In genomic region chr16:57127825-57128224, GRCm38 (mm10) we compare ENCODE assay signal across 25 mouse cellular contexts. TPM values are rescaled to one million over a fixed set of nuclear protein-coding genes. Genes with fewer than 3 reads are reported as not detected.
A peak's percentile ranks its signal among the peaks of the same experiment; 100 is the strongest.
DNase-seq lines count a peak whose midpoint lies in the region; ATAC-seq and TF ChIP-seq lines count a peak whose summit lies in the region.
"Had no signal": no experiment of that assay in that cellular context is flagged by ENCODE, and none has a peak within 500 bp of the region (broad histone marks: within the 10 kb centered on the region; RNA-seq: fewer than 3 reads in every experiment).

No protein-coding gene starts in this region.

- no peak overlapping the region for H3K9ac ChIP-seq in heart, postnatal 0 days (replicated peaks; ENCODE audit: low read depth, low read length)
- H3K9ac ChIP-seq in liver, embryonic 14.5 days (replicated peaks) = no peak overlapping the region
- no peak overlapping the region for H3K9ac ChIP-seq in liver, postnatal 0 days (replicated peaks)
- H3K9ac ChIP-seq: embryonic facial prominence, embryonic 15.5 days; hindbrain, embryonic 14.5 days had no signal

- H3K4me1 ChIP-seq in heart, postnatal 0 days (ENCODE audit: control insufficient read depth, insufficient read depth) = peaks cover 21% of the 10 kb centered on the region
- H3K4me1 ChIP-seq in liver, embryonic 14.5 days (replicated peaks; ENCODE audit: control insufficient read depth in 2 of 2, insufficient read depth in 2 of 2, low read length in 1 of 2) = peaks cover 2 to 16% of the 10 kb centered on the region in 2 experiments; a peak in 3 of 4 replicates
- peaks cover 32% of the 10 kb centered on the region for H3K4me1 ChIP-seq in liver, postnatal 0 days (ENCODE audit: insufficient read depth)

- no peaks in the 10 kb centered on the region for H3K36me3 ChIP-seq in heart, postnatal 0 days (replicated peaks; ENCODE audit: control insufficient read depth, insufficient read depth, low read length)
- H3K36me3 ChIP-seq in liver, embryonic 14.5 days (replicated peaks; ENCODE audit: control insufficient read depth, insufficient read depth, low read depth) = no peaks in the 10 kb centered on the region; the same call in 1 of the 2 replicates
- no peaks in the 10 kb centered on the region; the same call in 1 of the 2 replicates for H3K36me3 ChIP-seq in liver, postnatal 0 days (replicated peaks; ENCODE audit: insufficient read depth, low read length)
- H3K36me3 ChIP-seq: embryonic facial prominence, embryonic 15.5 days; heart, embryonic 10.5 days had no signal

- TF ChIP-seq EP300 in heart, postnatal 0 days (IDR thresholded peaks at IDR 0.05; ENCODE audit: low read depth) = no peak
- TF ChIP-seq EP300 in liver, embryonic 14.5 days (IDR thresholded peaks at IDR 0.05; ENCODE audit: low read depth) = no peak
- TF ChIP-seq EP300 in liver, postnatal 0 days (IDR thresholded peaks at IDR 0.05; ENCODE audit: low read depth) = no peak

- H3K4me2 ChIP-seq in heart, postnatal 0 days (ENCODE audit: low read depth, low read length) = 0 out of 2 replicates have a peak overlapping the region, but pooled peaks have one; percentile 9
- H3K4me2 ChIP-seq in liver, embryonic 14.5 days (ENCODE audit: low read depth) = 0 out of 2 replicates have a peak overlapping the region, but pooled peaks have one; percentile 22
- H3K4me2 ChIP-seq in liver, postnatal 0 days (ENCODE audit: low read depth, low read length) = peak overlapping the region; percentile 39; the same call in 1 of the 2 replicates
- H3K4me2 ChIP-seq: embryonic facial prominence, embryonic 15.5 days; hindbrain, embryonic 14.5 days had no signal

- no peak overlapping the region for H3K4me3 ChIP-seq in heart, postnatal 0 days (ENCODE audit: low read depth, low read length)
- H3K4me3 ChIP-seq in liver, embryonic 14.5 days (ENCODE audit: insufficient read depth in 1 of 2, low read depth in 2 of 2, low read length in 2 of 2) = no peak overlapping the region
- H3K4me3 ChIP-seq in liver, postnatal 0 days (ENCODE audit: low read depth, low read length) = no peak overlapping the region
- H3K4me3 ChIP-seq: embryonic facial prominence, embryonic 15.5 days; erythroblast, embryonic 14.5 days; forebrain, embryonic 10.5 days; heart, embryonic 10.5 days; hindbrain, embryonic 10.5 days had no signal

- no peak for TF ChIP-seq CTCF in heart, postnatal 0 days (IDR thresholded peaks at IDR 0.05; ENCODE audit: low read depth)
- TF ChIP-seq CTCF in liver, embryonic 14.5 days (IDR thresholded peaks at IDR 0.05; ENCODE audit: low read depth) = no peak
- no peak for TF ChIP-seq CTCF in liver, postnatal 0 days (IDR thresholded peaks at IDR 0.05; ENCODE audit: low read depth)

- no peak for ATAC-seq in heart, postnatal 0 days (ENCODE audit: insufficient read depth, low read depth)
- ATAC-seq in liver, embryonic 14.5 days (ENCODE audit: insufficient read depth) = peak; percentile 6; the same call in 1 of the 2 replicates
- peak; percentile 65 for ATAC-seq in liver, postnatal 0 days
- ATAC-seq: forebrain, embryonic 14.5 days had no signal

- DNase-seq in heart, postnatal 0 days (ENCODE audit: low spot score) = no peak
- DNase-seq in heart, postnatal 4 days = no peak
- no peak for DNase-seq in liver, embryonic 14.5 days (ENCODE audit: low read depth in 3 of 3, low spot score in 3 of 3)
- no peak for DNase-seq in liver
- no peak for DNase-seq in liver, postnatal 0 days
- DNase-seq in layer of hippocampus, adult 18-20 months (ENCODE audit: low spot score in 2 of 2) = no peak
- no peak for DNase-seq in lung, postnatal 14 days
- DNase-seq: adrenal gland, adult 8-10 months; adrenal gland, postnatal 36 days; cerebellum, adult 8-10 months; cerebellum, postnatal 14 days; embryo, embryonic 11 days; gastrocnemius, postnatal 10 days; heart, adult 18-20 months; heart, postnatal 14 days had no signal

- no peaks in the 10 kb centered on the region for H3K27me3 ChIP-seq in heart, postnatal 0 days (ENCODE audit: control insufficient read depth, insufficient read depth, low read length)
- H3K27me3 ChIP-seq in liver, embryonic 14.5 days (ENCODE audit: control insufficient read depth, insufficient read depth, low read length) = no peaks in the 10 kb centered on the region
- no peaks in the 10 kb centered on the region for H3K27me3 ChIP-seq in liver, postnatal 0 days (ENCODE audit: insufficient read depth, low read length)
- H3K27me3 ChIP-seq: embryonic facial prominence, embryonic 15.5 days had no signal

- 33% methylated on average over 2 of the region's 2 CpGs for WGBS in heart, postnatal 0 days
- WGBS in liver, embryonic 14.5 days (ENCODE audit: insufficient replicate concordance) = 74% methylated on average over 2 of the region's 2 CpGs
- 58% methylated on average over 2 of the region's 2 CpGs for WGBS in liver, postnatal 0 days (ENCODE audit: insufficient replicate concordance)

- peak overlapping the region; percentile 48 for H3K27ac ChIP-seq in heart, postnatal 0 days (ENCODE audit: low read depth)
- no peak overlapping the region for H3K27ac ChIP-seq in liver, embryonic 14.5 days
- peak overlapping the region; percentile 52 for H3K27ac ChIP-seq in liver, postnatal 0 days (ENCODE audit: low read depth)
- H3K27ac ChIP-seq: embryonic facial prominence, embryonic 15.5 days; forebrain, embryonic 10.5 days; heart, embryonic 10.5 days; hindbrain, embryonic 10.5 days; hindbrain, embryonic 14.5 days had no signal

- H3K9me3 ChIP-seq in heart, postnatal 0 days (replicated peaks; ENCODE audit: control insufficient read depth, low read length) = no peaks in the 10 kb centered on the region
- H3K9me3 ChIP-seq in liver, embryonic 14.5 days (ENCODE audit: control insufficient read depth, low read length) = no peaks in the 10 kb centered on the region
- H3K9me3 ChIP-seq in liver, postnatal 0 days (ENCODE audit: low read length) = no peaks in the 10 kb centered on the region
- H3K9me3 ChIP-seq: embryonic facial prominence, embryonic 15.5 days; forebrain, embryonic 10.5 days; heart, embryonic 10.5 days; hindbrain, embryonic 10.5 days had no signal

RNA-seq across cellular contexts. Expression of gene Tomm70a, which starts 6.3 kb away (rescaled TPM):
- 53.5 and 56.8 TPM in 2 replicates for total RNA-seq in heart, postnatal 0 days (2014; rRNA removed; ENCODE audit: low replicate concordance)
- 29.7 and 35.7 TPM in 2 replicates for polyA plus RNA-seq in heart, postnatal 0 days (2015; fragmentation: Nextera tagmentation; extraction: Ambion mirVana)
- 10 to 100 TPM; 59.8 to 62.8 TPM for total RNA-seq in heart, postnatal 4 days (2021)
- polyA plus RNA-seq in liver, embryonic 14.5 days (2012; rRNA removed) = 10.5 and 15.9 TPM in 2 replicates
- polyA plus RNA-seq in liver, embryonic 14.5 days (2014; fragmentation: Nextera tagmentation; extraction: Ambion mirVana) = 28.2 and 30.2 TPM in 2 replicates
- 27.6 and 29.9 TPM in 2 replicates for polyA plus RNA-seq in liver, postnatal 0 days (2015; fragmentation: Nextera tagmentation; extraction: Ambion mirVana)
- total RNA-seq in layer of hippocampus, adult 18-20 months (2021) = 10 to 100 TPM; 95.9 to 98.4 TPM

RNA-seq across cellular contexts. Expression of gene Nit2, which starts 39.3 kb away (rescaled TPM):
- 21.1 and 40.3 TPM in 2 replicates for total RNA-seq in heart, postnatal 0 days (2014; rRNA removed; ENCODE audit: low replicate concordance)
- 54.1 and 54.8 TPM in 2 replicates for polyA plus RNA-seq in heart, postnatal 0 days (2015; fragmentation: Nextera tagmentation; extraction: Ambion mirVana)
- 10 to 100 TPM; 27.7 to 29.0 TPM for total RNA-seq in heart, postnatal 4 days (2021)
- polyA plus RNA-seq in liver, embryonic 14.5 days (2012; rRNA removed) = 13.1 and 15.6 TPM in 2 replicates
- polyA plus RNA-seq in liver, embryonic 14.5 days (2014; fragmentation: Nextera tagmentation; extraction: Ambion mirVana) = 35.0 and 38.4 TPM in 2 replicates
- 69.3 and 74.2 TPM in 2 replicates for polyA plus RNA-seq in liver, postnatal 0 days (2015; fragmentation: Nextera tagmentation; extraction: Ambion mirVana)
- total RNA-seq in layer of hippocampus, adult 18-20 months (2021) = 10 to 100 TPM; 10.7 to 14.0 TPM

RNA-seq across cellular contexts. Expression of gene Tmem45a2, which starts 56.7 kb away (rescaled TPM):
- not detected in 2 replicates for total RNA-seq in heart, postnatal 0 days (2014; rRNA removed; ENCODE audit: low replicate concordance)
- 0.29 and 0.30 TPM in 2 replicates for polyA plus RNA-seq in heart, postnatal 0 days (2015; fragmentation: Nextera tagmentation; extraction: Ambion mirVana)
- total RNA-seq in heart, postnatal 4 days (2021) = not detected
- 0.02 TPM in 2 replicates for polyA plus RNA-seq in liver, embryonic 14.5 days (2012; rRNA removed)
- not detected in 2 replicates for polyA plus RNA-seq in liver, embryonic 14.5 days (2014; fragmentation: Nextera tagmentation; extraction: Ambion mirVana)
- 0.33 and 0.56 TPM in 2 replicates for polyA plus RNA-seq in liver, postnatal 0 days (2015; fragmentation: Nextera tagmentation; extraction: Ambion mirVana)
- total RNA-seq in layer of hippocampus, adult 18-20 months (2021) = not detected
- total RNA-seq: adrenal gland, adult 8-10 months; adrenal gland, postnatal 36 days; common myeloid progenitor, adult 5-6 weeks; gastrocnemius, postnatal 10 days; gastrocnemius, postnatal 4 days; heart, adult 18-20 months; heart, postnatal 14 days had no signal
- polyA plus RNA-seq: embryonic facial prominence, embryonic 11.5 days; erythroblast, embryonic 14.5 days; forebrain, embryonic 10.5 days; forebrain, embryonic 14.5 days; heart, embryonic 10.5 days; hindbrain, embryonic 10.5 days had no signal
